Mouse (Mus musculus) olfactory bulb, adult 2 months (tissue): ENCODE measurements around the gene Ybx2.

Experiments used
- CTCF ChIP-seq: fragments of 200-500 bp; IDR thresholded peaks from 2 replicates; pipeline ENCODE4 v1.5.1; 2012; ENCODE audit warnings: low read depth, mild to moderate bottlenecking, low read length, moderate library complexity; ENCODE audit not compliant: insufficient read depth
- POLR2A ChIP-seq: fragments of 200-500 bp; IDR thresholded peaks from 2 replicates; pipeline ENCODE4 v1.6.1; 2012; ENCODE audit warnings: mild to moderate bottlenecking, low read depth, low read length, moderate library complexity; ENCODE audit not compliant: insufficient read depth

DNA sequence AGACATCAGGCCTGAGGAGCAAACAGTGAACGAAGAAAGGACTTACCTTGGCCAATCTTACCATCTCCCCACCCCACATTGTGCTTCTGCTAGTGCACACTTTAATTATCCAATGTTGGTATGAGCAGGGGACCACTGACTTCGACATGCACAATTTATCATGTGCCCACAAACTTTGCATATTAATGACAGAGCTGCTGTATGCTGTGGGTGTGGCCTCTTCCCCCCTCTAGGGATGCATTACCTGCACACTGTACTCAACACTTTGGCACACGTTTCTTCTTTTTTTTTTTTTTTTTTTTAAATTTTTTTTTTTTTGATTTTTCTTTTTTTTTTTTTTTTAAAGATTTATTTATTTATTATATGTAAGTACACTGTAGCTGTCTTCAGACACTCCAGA is 35.2 kb downstream of the Ybx2 start:
- TF ChIP-seq CTCF (no peak), POLR2A (no peak)
